Mouse (Mus musculus): ENCODE measurements at regions not wholly inside any gene's neighbourhood (a gene's known extent, or its start where the extent isn't known, plus 50 kb on each side); places are given as distances from the start of the nearest gene placed in this dataset.

- H3K9ac ChIP-seq (replicated peaks): no peak overlapping the region
- no peaks in the 10 kb centered on the region for H3K36me3 ChIP-seq
- no peak overlapping the region for H3K27ac ChIP-seq (replicated peaks)
- H3K4me1 ChIP-seq: no peaks in the 10 kb centered on the region
- H3K4me2 ChIP-seq (replicated peaks): no peak overlapping the region
- 91% methylated on average over 1 of the region's 1 CpGs for WGBS
- ATAC-seq (replicated peaks): no peak
- peaks cover 3% of the 10 kb centered on the region; the same call in 1 of the 2 replicates for H3K9me3 ChIP-seq
- H3K4me3 ChIP-seq: no peak overlapping the region
- H3K27me3 ChIP-seq: no peaks in the 10 kb centered on the region
These were observed 564.3 kb downstream of the Hdgfl1 start for GRCm38 (mm10) chr13:26205532-26206105.

- no peak for ATAC-seq (replicated peaks)
- H3K4me3 ChIP-seq: no peak overlapping the region
- H3K27me3 ChIP-seq: no peaks in the 10 kb centered on the region
- H3K36me3 ChIP-seq: no peaks in the 10 kb centered on the region
- H3K4me2 ChIP-seq (replicated peaks): no peak overlapping the region
- H3K9me3 ChIP-seq: no peaks in the 10 kb centered on the region
- 92% methylated on average over 4 of the region's 4 CpGs for WGBS
- H3K27ac ChIP-seq (replicated peaks): no peak overlapping the region
- no peak overlapping the region for H3K9ac ChIP-seq (replicated peaks)
- H3K4me1 ChIP-seq: peaks cover 5% of the 10 kb centered on the region; the same call in 1 of the 2 replicates
These were observed 575.3 kb downstream of the Hdgfl1 start for GRCm38 (mm10) chr13:26194646-26195045.

- Histone ChIP-seq H3K4me2 (replicated peaks) (no peak overlapping the region), H3K4me3 (no peak overlapping the region), H3K27ac (replicated peaks) (no peak overlapping the region), H3K4me1 (no peaks in the 10 kb centered on the region), H3K9me3 (no peaks in the 10 kb centered on the region), H3K36me3 (no peaks in the 10 kb centered on the region), H3K9ac (replicated peaks) (no peak overlapping the region), H3K27me3 (no peaks in the 10 kb centered on the region)
- ATAC-seq (replicated peaks): no peak
- 94% methylated on average over 4 of the region's 4 CpGs for WGBS
These were observed 586.1 kb downstream of the Hdgfl1 start for GRCm38 (mm10) chr13:26183879-26184278.

- no peaks in the 10 kb centered on the region for H3K27me3 ChIP-seq
- H3K4me1 ChIP-seq: no peaks in the 10 kb centered on the region
- ATAC-seq (replicated peaks): no peak; the same call in 1 of the 2 replicates
- H3K9me3 ChIP-seq: no peaks in the 10 kb centered on the region
- WGBS: 71% methylated on average over 2 of the region's 2 CpGs
- no peak overlapping the region for H3K9ac ChIP-seq (replicated peaks)
- no peak overlapping the region for H3K27ac ChIP-seq (replicated peaks)
- no peaks in the 10 kb centered on the region for H3K36me3 ChIP-seq
- H3K4me3 ChIP-seq: no peak overlapping the region
- no peak overlapping the region for H3K4me2 ChIP-seq (replicated peaks)
These were observed 598.0 kb downstream of the Hdgfl1 start for GRCm38 (mm10) chr13:26171891-26172482.

- no peak for ATAC-seq (replicated peaks)
- H3K4me2 ChIP-seq (replicated peaks): no peak overlapping the region
- no peaks in the 10 kb centered on the region for H3K4me1 ChIP-seq
- H3K27me3 ChIP-seq: no peaks in the 10 kb centered on the region
- H3K9ac ChIP-seq (replicated peaks): no peak overlapping the region
- 80% methylated on average over 2 of the region's 2 CpGs for WGBS
- H3K27ac ChIP-seq (replicated peaks): no peak overlapping the region
- no peaks in the 10 kb centered on the region for H3K36me3 ChIP-seq
- H3K9me3 ChIP-seq: no peaks in the 10 kb centered on the region
- no peak overlapping the region for H3K4me3 ChIP-seq
These were observed 600.3 kb downstream of the Hdgfl1 start for GRCm38 (mm10) chr13:26169641-26170040.

GRCm38 (mm10) chr13:26158703-26159102 lies 611.3 kb downstream of the Hdgfl1 start:
- Histone ChIP-seq H3K4me1 (peaks cover 33% of the 10 kb centered on the region), H3K9me3 (no peaks in the 10 kb centered on the region), H3K9ac (replicated peaks) (no peak overlapping the region), H3K36me3 (no peaks in the 10 kb centered on the region), H3K4me3 (no peak overlapping the region), H3K27me3 (no peaks in the 10 kb centered on the region), H3K4me2 (replicated peaks) (no peak overlapping the region), H3K27ac (replicated peaks) (no peak overlapping the region)
- WGBS: 70% methylated on average over 2 of the region's 2 CpGs
- no peak for ATAC-seq (replicated peaks)

GRCm38 (mm10) chr13:26154701-26155471 lies 615.1 kb downstream of the Hdgfl1 start:
- WGBS: 3% methylated on average over 12 of the region's 12 CpGs
- H3K9me3 ChIP-seq: no peaks in the 10 kb centered on the region
- no peaks in the 10 kb centered on the region for H3K27me3 ChIP-seq
- H3K4me3 ChIP-seq: no peak overlapping the region
- no peaks in the 10 kb centered on the region for H3K36me3 ChIP-seq
- no peak overlapping the region for H3K4me2 ChIP-seq (replicated peaks)
- H3K4me1 ChIP-seq: peaks cover 33% of the 10 kb centered on the region
- peak; percentile 99 for ATAC-seq (replicated peaks)
- H3K9ac ChIP-seq (replicated peaks): no peak overlapping the region
- H3K27ac ChIP-seq (replicated peaks): peak overlapping the region; percentile 94

GRCm38 (mm10) chr13:26154251-26154650 lies 615.7 kb downstream of the Hdgfl1 start:
- Histone ChIP-seq H3K27ac (replicated peaks) (peak overlapping the region; percentile 94), H3K4me2 (replicated peaks) (no peak overlapping the region), H3K36me3 (no peaks in the 10 kb centered on the region), H3K27me3 (no peaks in the 10 kb centered on the region), H3K4me3 (no peak overlapping the region), H3K4me1 (peaks cover 33% of the 10 kb centered on the region), H3K9ac (replicated peaks) (no peak overlapping the region), H3K9me3 (no peaks in the 10 kb centered on the region)
- 5% methylated on average over 1 of the region's 1 CpGs for WGBS
- ATAC-seq (replicated peaks): no peak

- Histone ChIP-seq H3K4me1 (peaks cover 33% of the 10 kb centered on the region), H3K4me2 (replicated peaks) (no peak overlapping the region), H3K27ac (replicated peaks) (peak overlapping the region; percentile 78), H3K9me3 (no peaks in the 10 kb centered on the region), H3K36me3 (no peaks in the 10 kb centered on the region), H3K27me3 (no peaks in the 10 kb centered on the region), H3K4me3 (no peak overlapping the region), H3K9ac (replicated peaks) (no peak overlapping the region)
- WGBS: 80% methylated on average over 2 of the region's 2 CpGs
- ATAC-seq (replicated peaks): no peak
These were observed 616.9 kb downstream of the Hdgfl1 start for GRCm38 (mm10) chr13:26153093-26153492.

GRCm38 (mm10) chr13:26150426-26150825 lies 619.5 kb downstream of the Hdgfl1 start:
- 47% methylated on average over 1 of the region's 1 CpGs for WGBS
- Histone ChIP-seq H3K36me3 (no peaks in the 10 kb centered on the region), H3K4me3 (no peak overlapping the region), H3K9me3 (no peaks in the 10 kb centered on the region), H3K27ac (replicated peaks) (no peak overlapping the region), H3K4me2 (replicated peaks) (no peak overlapping the region), H3K4me1 (peaks cover 16% of the 10 kb centered on the region), H3K9ac (replicated peaks) (no peak overlapping the region), H3K27me3 (no peaks in the 10 kb centered on the region)
- ATAC-seq (replicated peaks): no peak

GRCm38 (mm10) chr13:26142811-26143210 lies 627.2 kb downstream of the Hdgfl1 start:
- 30% methylated on average over 2 of the region's 2 CpGs for WGBS
- Histone ChIP-seq H3K4me2 (replicated peaks) (no peak overlapping the region), H3K36me3 (no peaks in the 10 kb centered on the region), H3K27me3 (no peaks in the 10 kb centered on the region), H3K27ac (replicated peaks) (no peak overlapping the region), H3K4me1 (no peaks in the 10 kb centered on the region), H3K4me3 (no peak overlapping the region), H3K9ac (replicated peaks) (no peak overlapping the region), H3K9me3 (no peaks in the 10 kb centered on the region)
- ATAC-seq (replicated peaks): no peak

GRCm38 (mm10) chr13:26119363-26119762 lies 650.6 kb downstream of the Hdgfl1 start:
- H3K36me3 ChIP-seq: no peaks in the 10 kb centered on the region
- peak; percentile 92 for ATAC-seq (replicated peaks)
- H3K4me1 ChIP-seq: peaks cover 4% of the 10 kb centered on the region; the same call in 1 of the 2 replicates
- H3K27me3 ChIP-seq: no peaks in the 10 kb centered on the region
- WGBS: 9% methylated on average over 1 of the region's 1 CpGs
- H3K4me3 ChIP-seq: no peak overlapping the region
- no peak overlapping the region for H3K9ac ChIP-seq (replicated peaks)
- H3K9me3 ChIP-seq: no peaks in the 10 kb centered on the region
- H3K27ac ChIP-seq (replicated peaks): peak overlapping the region; percentile 65
- no peak overlapping the region for H3K4me2 ChIP-seq (replicated peaks)
